Comparison of ENCODE assay signal across 8 mouse cellular contexts in the genomic region with DNA sequence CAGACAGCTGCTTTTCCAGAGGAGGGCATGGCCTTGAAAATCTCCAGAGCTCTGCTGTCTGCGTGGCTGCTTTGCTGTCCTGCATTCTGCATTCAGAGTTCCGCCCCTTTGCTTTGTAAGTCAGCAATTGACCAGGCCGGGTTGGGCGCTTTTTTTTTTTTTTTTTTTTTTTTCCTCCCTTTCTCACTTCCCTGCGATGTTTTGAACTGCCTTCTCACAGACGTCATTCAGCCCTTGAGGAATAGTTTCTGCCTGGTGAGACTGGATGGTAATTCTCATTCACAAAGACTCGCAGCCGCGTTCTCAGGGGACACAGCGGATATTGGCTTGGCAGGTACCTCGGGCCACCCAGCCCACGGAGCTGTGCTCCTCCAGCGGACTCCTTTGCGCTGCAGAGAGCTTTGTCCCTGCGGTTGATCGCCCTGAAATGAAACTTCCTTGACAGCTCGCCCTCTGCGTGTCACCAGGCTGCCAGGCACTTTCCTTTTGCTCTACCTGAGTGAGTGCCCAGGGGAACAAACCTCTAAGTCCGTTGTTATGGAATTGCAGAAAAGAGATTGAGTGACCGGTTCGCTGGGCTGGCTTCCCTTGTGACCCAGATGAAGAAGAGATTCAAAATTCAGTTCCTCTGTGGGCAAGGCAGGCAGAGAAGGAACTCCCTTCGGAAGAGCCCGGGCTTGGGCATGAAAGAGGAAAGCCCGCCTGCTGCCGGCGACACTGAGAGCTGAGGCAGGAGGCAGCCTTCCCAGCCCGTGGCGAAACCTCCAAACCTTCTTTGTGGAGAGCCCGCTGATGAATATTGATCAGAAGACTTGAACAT.
DNase-seq lines count a peak whose midpoint lies in the region; ATAC-seq lines count a peak whose summit lies in the region.

No protein-coding gene starts in this region.

- H3K36me3 ChIP-seq in forebrain, embryonic 15.5 days, result no peaks in the 10 kb centered on the region

- H3K4me1 ChIP-seq in forebrain, embryonic 15.5 days, result peaks cover 21% of the 10 kb centered on the region

- peak overlapping the region; percentile 59 for H3K4me2 ChIP-seq in forebrain, embryonic 15.5 days (replicated peaks)

- peak overlapping the region; percentile 50 for H3K9ac ChIP-seq in forebrain, embryonic 15.5 days (replicated peaks)

- no peaks in the 10 kb centered on the region for H3K27me3 ChIP-seq in forebrain, embryonic 15.5 days

- intact Hi-C loops in heart, postnatal 25 days (cut with DNase I), result loop anchor here (5.0 kb wide), 1 partner anchor 63 kb away; no protein-coding TSS in a partner anchor

- peak; percentile 79 for DNase-seq in NIH3T3 (ENCODE audit: low read depth)
- DNase-seq in cerebellum, adult 18-20 months, result peak; percentile 50 to 54
- DNase-seq in heart, postnatal 25 days (ENCODE audit: low spot score), result peak; percentile 19
- DNase-seq in layer of hippocampus, postnatal 10 days (ENCODE audit: low spot score in 2 of 2), result peak; percentile 32 to 52
- peak; percentile 49 for DNase-seq in lung, postnatal 14 days
- peak; percentile 26 for DNase-seq in ovary, postnatal 36 days (ENCODE audit: low spot score)
- peak; percentile 44 for DNase-seq in urinary bladder, adult 2 months (ENCODE audit: low spot score)

- peak; percentile 76 for ATAC-seq in forebrain, embryonic 15.5 days (replicated peaks)

- under 1% methylated on average over 29 of the region's 29 CpGs for WGBS in forebrain, embryonic 15.5 days

- peak overlapping the region; percentile 41 for H3K27ac ChIP-seq in forebrain, embryonic 15.5 days (replicated peaks)

- H3K4me3 ChIP-seq in forebrain, embryonic 15.5 days, result peak overlapping the region; percentile 42

- H3K9me3 ChIP-seq in forebrain, embryonic 15.5 days, result no peaks in the 10 kb centered on the region

Comparison
In these comparisons a context has a peak if more than half of its experiments do, and no peak if none do; other contexts are left out.
1. Peak in every context shown above with its lines: DNase-seq, ATAC-seq, H3K4me3 ChIP-seq and H3K27ac ChIP-seq.
2. DNase-seq: peak in every context shown above with its lines; median percentile 79 in NIH3T3; 52 in cerebellum, adult 18-20 months; 49 in lung, postnatal 14 days; 44 in urinary bladder, adult 2 months; 42 in layer of hippocampus, postnatal 10 days; 26 in ovary, postnatal 36 days; 19 in heart, postnatal 25 days.